Mouse (Mus musculus): Measurements from ENCODE around the gene Lactb. TPM values are rescaled to one million over a fixed set of nuclear protein-coding genes. Genes with fewer than 3 reads are reported as not detected.

Gene Lactb
- total and polyA plus RNA-seq, 3 experiments = 14.6 to 29.4 (median 23.7) TPM

DNA sequence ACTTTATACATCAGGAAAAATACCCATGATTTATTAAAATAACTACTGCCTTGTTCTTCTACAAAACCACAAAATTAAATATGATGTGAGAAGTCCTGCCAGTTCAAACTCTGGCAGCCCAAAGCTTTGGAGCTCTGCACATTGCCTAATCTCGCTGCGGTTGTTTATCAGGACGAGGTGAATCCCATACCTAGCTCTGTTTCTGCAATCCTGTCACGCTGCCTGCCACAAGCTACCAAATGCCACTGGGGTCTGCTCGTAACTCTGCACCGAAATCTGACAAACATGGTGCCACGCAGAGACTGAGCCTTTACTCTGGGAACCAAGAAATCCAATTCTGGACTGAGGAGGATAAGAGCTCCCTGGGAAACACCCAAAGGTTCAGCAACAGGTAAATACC lies 65.4 kb downstream of the Lactb start:
- H3K9me3 ChIP-seq (replicated peaks; ENCODE audit: low read length) = no peaks in the 10 kb centered on the region
- no peak for TF ChIP-seq JUND (conservative IDR thresholded peaks at IDR 0.05; ENCODE audit: low read depth, low read length)
- TF ChIP-seq TBP (conservative IDR thresholded peaks at IDR 0.05; ENCODE audit: low read depth, low read length) = no peak
- TF ChIP-seq ZMIZ1 (IDR thresholded peaks at IDR 0.05; ENCODE audit: low read depth, low read length) = no peak
- no peak for TF ChIP-seq E2F4 (IDR thresholded peaks at IDR 0.05; ENCODE audit: insufficient replicate concordance, low read depth, low read length)
- TF ChIP-seq MAFK (IDR thresholded peaks at IDR 0.05; ENCODE audit: insufficient replicate concordance, low read length) = no peak
- TF ChIP-seq IRF4 (IDR thresholded peaks at IDR 0.05; ENCODE audit: low read depth, low read length) = no peak
- TF ChIP-seq CHD1 (IDR thresholded peaks at IDR 0.05; ENCODE audit: low read depth, low read length) = no peak
- TF ChIP-seq SIN3A (IDR thresholded peaks at IDR 0.05; ENCODE audit: low read length) = no peak
- no peak for TF ChIP-seq EP300 (IDR thresholded peaks at IDR 0.05; ENCODE audit: low read length)
- TF ChIP-seq ETS1 (conservative IDR thresholded peaks at IDR 0.05; ENCODE audit: low read depth, low read length) = no peak
- TF ChIP-seq TCF12 (IDR thresholded peaks at IDR 0.05; ENCODE audit: low read depth, low read length) = no peak
- no peak for TF ChIP-seq NELFE (IDR thresholded peaks at IDR 0.05; ENCODE audit: low read depth, low read length)
- H3K79me2 ChIP-seq (replicated peaks; ENCODE audit: control insufficient read depth, extremely low read depth, insufficient read depth, poor library complexity, severe bottlenecking) = peaks cover 46% of the 10 kb centered on the region
- H3K27me3 ChIP-seq (replicated peaks) = no peaks in the 10 kb centered on the region
- H3K4me2 ChIP-seq (ENCODE audit: insufficient read depth, low read depth, poor library complexity, severe bottlenecking) = no peak overlapping the region
- in situ Hi-C loops (cut with MboI; ENCODE audit: low pct_ligation_motif_present, low pct_unique_long_range_greater_than_20kb, low sequenced_read_pairs) = no loop called here
- DNase-seq (ENCODE audit: extremely low read depth) = no peak
- H3K36me3 ChIP-seq (replicated peaks in 1 of 2; ENCODE audit: control insufficient read depth in 1 of 2, insufficient read depth in 1 of 2, low read length in 1 of 2) = peaks cover 4 to 57% of the 10 kb centered on the region in 2 experiments
- no peak overlapping the region for H3K9ac ChIP-seq (ENCODE audit: insufficient read depth, low read depth)
- H3K4me1 ChIP-seq (ENCODE audit: control insufficient read depth in 1 of 2, insufficient read depth in 2 of 2) = peaks cover 4 to 53% of the 10 kb centered on the region in 2 experiments
- H3K27ac ChIP-seq (ENCODE audit: insufficient read depth, low read depth) = no peak overlapping the region
- no peak overlapping the region for H3K4me3 ChIP-seq (replicated peaks in 1 of 3; ENCODE audit: low read depth in 2 of 3, low read length in 2 of 3, poor library complexity in 1 of 3)
- dilution Hi-C loops (cut with MboI; ENCODE audit: extremely low pct_ligation_motif_present, extremely low pct_unique_long_range_greater_than_20kb, low sequenced_read_pairs) = no loop called here

DNA sequence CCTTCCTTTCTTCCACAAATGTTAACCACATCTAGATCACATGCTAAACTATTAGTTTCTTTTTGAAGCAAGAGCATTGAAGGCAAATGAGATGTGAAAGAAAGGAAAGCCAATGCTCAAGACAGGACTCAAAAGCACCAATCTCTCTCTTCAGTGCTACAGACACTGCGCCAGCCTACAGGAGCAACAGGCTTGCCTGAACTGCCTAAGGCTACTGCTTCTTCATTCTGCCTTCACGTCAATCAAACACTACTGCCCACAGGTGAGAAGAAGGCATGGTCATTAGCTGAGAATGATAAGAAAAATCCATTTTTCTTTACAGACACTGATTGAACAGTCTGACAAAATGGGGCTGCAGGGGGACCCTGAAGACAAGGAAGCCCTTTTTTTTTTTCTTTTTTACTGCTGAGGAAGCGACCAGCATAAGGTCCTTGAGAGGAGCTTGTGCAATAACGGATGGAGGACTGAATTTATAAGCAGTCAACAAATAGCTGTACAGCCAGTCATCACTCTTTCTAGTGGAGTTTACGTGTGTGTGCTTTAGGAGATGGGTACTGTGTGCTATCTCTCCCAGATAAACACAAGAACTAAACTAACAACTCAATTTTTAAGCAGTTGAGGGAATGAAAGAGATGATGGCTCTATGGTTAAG lies 67.4 kb downstream of the Lactb start:
- TF ChIP-seq CTCF (conservative IDR thresholded peaks at IDR 0.05 in 1 of 2, IDR thresholded peaks at IDR 0.05 in 1 of 2; ENCODE audit: low read depth in 2 of 2, low read length in 2 of 2) (no peak), NRF1 (IDR thresholded peaks at IDR 0.05; ENCODE audit: low read depth, low read length) (no peak), USF2 (conservative IDR thresholded peaks at IDR 0.05; ENCODE audit: low read depth, low read length) (no peak), UBTF (IDR thresholded peaks at IDR 0.05; ENCODE audit: low read depth, low read length) (no peak), CHD1 (IDR thresholded peaks at IDR 0.05; ENCODE audit: low read depth, low read length) (no peak), MAX (IDR thresholded peaks at IDR 0.05; ENCODE audit: low read length) (no peak), JUN (IDR thresholded peaks at IDR 0.05; ENCODE audit: insufficient read depth, low read depth, low read length) (no peak)
- H3K27ac ChIP-seq (ENCODE audit: insufficient read depth, low read depth) = no peak overlapping the region
- H3K4me2 ChIP-seq (ENCODE audit: insufficient read depth, low read depth, poor library complexity, severe bottlenecking) = no peak overlapping the region
- in situ Hi-C loops (cut with MboI; ENCODE audit: low pct_ligation_motif_present, low pct_unique_long_range_greater_than_20kb, low sequenced_read_pairs) = no loop called here
- H3K36me3 ChIP-seq (replicated peaks in 1 of 2; ENCODE audit: control insufficient read depth in 1 of 2, insufficient read depth in 1 of 2, low read length in 1 of 2) = peaks cover 0 to 56% of the 10 kb centered on the region in 2 experiments
- H3K27me3 ChIP-seq (replicated peaks) = no peaks in the 10 kb centered on the region
- no peak overlapping the region for H3K9ac ChIP-seq (ENCODE audit: insufficient read depth, low read depth)
- no peak for DNase-seq (ENCODE audit: extremely low read depth)
- H3K9me3 ChIP-seq (replicated peaks; ENCODE audit: low read length) = no peaks in the 10 kb centered on the region
- dilution Hi-C loops (cut with MboI; ENCODE audit: extremely low pct_ligation_motif_present, extremely low pct_unique_long_range_greater_than_20kb, low sequenced_read_pairs) = no loop called here
- H3K79me2 ChIP-seq (replicated peaks; ENCODE audit: control insufficient read depth, extremely low read depth, insufficient read depth, poor library complexity, severe bottlenecking) = peaks cover 37% of the 10 kb centered on the region
- H3K4me3 ChIP-seq (replicated peaks in 1 of 3; ENCODE audit: low read depth in 2 of 3, low read length in 2 of 3, poor library complexity in 1 of 3) = no peak overlapping the region
- peaks cover 4 to 38% of the 10 kb centered on the region in 2 experiments; a peak in 3 of 4 replicates for H3K4me1 ChIP-seq (ENCODE audit: control insufficient read depth in 1 of 2, insufficient read depth in 2 of 2)

Data from CH12.LX (cell line).